Mouse (Mus musculus) left cerebral cortex, postnatal 10 days (tissue): ENCODE measurements around the gene Tepsin. TPM values are rescaled to one million over a fixed set of nuclear protein-coding genes. Genes with fewer than 3 reads are reported as not detected.

Experiments used
- DNase-seq, 2 experiments: peaks; one replicate each; pipeline ENCODE4 v3.0.0; 2021 to 2022; ENCODE audit warnings: low spot score in 2 of 2, mixed read lengths in 1 of 2; ENCODE audit errors: extremely low spot score in 1 of 2
- intact Hi-C: fragments of 180-260 bp; cut with DNase I; formaldehyde crosslinking; loops from one replicate; pipeline ENCODE4 v1.15.1; 2025
- total RNA-seq, 2 experiments: library from RNA; stranded (reverse); gene quantifications; 2 replicates each; pipeline ENCODE4 v1.2.3; 2021

Gene Tepsin
- total RNA-seq, result 10 to 100 TPM; 17.5 to 21.4 TPM

GRCm38 (mm10) chr11:120098588-120099511, at the start of gene Tepsin, which contains the start of gene Ndufaf8:
Tepsin (minus strand) TSS chr11:120098731.
Ndufaf8 (plus strand) TSS chr11:120098928.
- DNase-seq, result peak; percentile 96 to 99
- intact Hi-C loops, result no loop called here

- DNase-seq, result no peak
- intact Hi-C loops, result no loop called here
Measured at GRCm38 (mm10) chr11:120143708-120144497, 45.4 kb upstream of the Tepsin start.

- peak; percentile 36 to 81 for DNase-seq
- intact Hi-C loops, result no loop called here
Measured at GRCm38 (mm10) chr11:120142601-120143051, 44.1 kb upstream of the Tepsin start.

GRCm38 (mm10) chr11:120140255-120140654, 41.7 kb upstream of the Tepsin start:
- intact Hi-C loops, result no loop called here
- DNase-seq, result no peak

GRCm38 (mm10) chr11:120139309-120139731, 40.8 kb upstream of the Tepsin start:
- intact Hi-C loops, result no loop called here
- DNase-seq, result no peak

GRCm38 (mm10) chr11:120137625-120138004, 39.1 kb upstream of the Tepsin start:
- no peak for DNase-seq
- intact Hi-C loops, result no loop called here

GRCm38 (mm10) chr11:120136796-120137624, 38.5 kb upstream of the Tepsin start:
- DNase-seq, result peak; percentile 49 to 52
- intact Hi-C loops, result no loop called here

- no peak for DNase-seq
- intact Hi-C loops, result no loop called here
Measured at GRCm38 (mm10) chr11:120136195-120136594, 37.7 kb upstream of the Tepsin start.

- no peak for DNase-seq
- intact Hi-C loops, result no loop called here
Measured at GRCm38 (mm10) chr11:120134847-120135530, 36.5 kb upstream of the Tepsin start.

- DNase-seq, result no peak
- intact Hi-C loops, result no loop called here
Measured at GRCm38 (mm10) chr11:120134148-120134547, 35.6 kb upstream of the Tepsin start.

GRCm38 (mm10) chr11:120129281-120129680, 30.8 kb upstream of the Tepsin start:
- no peak for DNase-seq
- intact Hi-C loops, result no loop called here

GRCm38 (mm10) chr11:120126845-120127244, 28.3 kb upstream of the Tepsin start:
- intact Hi-C loops, result no loop called here
- DNase-seq, result no peak

- intact Hi-C loops, result no loop called here
- DNase-seq, result no peak
Measured at GRCm38 (mm10) chr11:120122126-120122525, 23.6 kb upstream of the Tepsin start.

GRCm38 (mm10) chr11:120120642-120121420, 22.3 kb upstream of the Tepsin start:
- DNase-seq, result peak; percentile 66 to 84
- intact Hi-C loops, result no loop called here

- no peak for DNase-seq
Measured at GRCm38 (mm10) chr11:120119936-120120541, 21.5 kb upstream of the Tepsin start.

GRCm38 (mm10) chr11:120119108-120119507, 20.6 kb upstream of the Tepsin start:
- DNase-seq, result no peak
- intact Hi-C loops, result loop anchor here (10.0 kb wide), 1 partner anchor 256 kb away; the partner anchor contains the start of gene Faap100

More at GRCm38 (mm10) chr11:120119936-120120541, 21.5 kb upstream of the Tepsin start:
- intact Hi-C loops, result loop anchor here (10.0 kb wide), 1 partner anchor 255 kb away; the partner anchor contains the start of gene Faap100

- intact Hi-C loops, result loop anchor here (10.0 kb wide), 1 partner anchor 257 kb away; the partner anchor contains the start of gene Faap100
- no peak for DNase-seq
Measured at GRCm38 (mm10) chr11:120117626-120118025, 19.1 kb upstream of the Tepsin start.
